Mouse (Mus musculus): Measurements from ENCODE around the gene Ccr2. TPM values are rescaled to one million over a fixed set of nuclear protein-coding genes. Genes with fewer than 3 reads are reported as not detected.
"Not testable (repeated sequence)": the region's sequence is repeated elsewhere in the genome, so short reads cannot be mapped to it uniquely, and the experiment has no call there.

Gene Ccr2
- polyA plus RNA-seq, 1 experiment from 2014 or later, result 0.76 TPM

- no peak within 1 kb of the TSS for H3K27ac ChIP-seq
- no peak within 1 kb of the TSS for H3K4me3 ChIP-seq (replicated peaks)
- no peaks in the 10 kb centered on the region for H3K27me3 ChIP-seq
- no peaks in the 10 kb centered on the region for H3K9me3 ChIP-seq
- no peaks in the 10 kb centered on the region for H3K4me1 ChIP-seq (replicated peaks)
- H3K4me2 ChIP-seq, result no peak within 1 kb of the TSS
- no peak for ATAC-seq (ENCODE audit: insufficient number of reproducible peaks, insufficient read depth, low FRiP score, low TSS enrichment, low read depth)
- WGBS, result 75% methylated on average over 3 of the region's 3 CpGs
- no peak within 1 kb of the TSS for H3K9ac ChIP-seq (replicated peaks)
- no peaks in the 10 kb centered on the region for H3K36me3 ChIP-seq
Observed at GRCm38 (mm10) chr9:124121387-124122184, 19.8 kb downstream of the Ccr2 start, which contains the start of gene Ccr5. Gene Ccr5 (plus strand): TSS chr9:124121543.

GRCm38 (mm10) chr9:124125576-124125975 lies 23.8 kb downstream of the Ccr2 start:
- no peaks in the 10 kb centered on the region for H3K27me3 ChIP-seq
- no peaks in the 10 kb centered on the region for H3K4me1 ChIP-seq (replicated peaks)
- no peak overlapping the region for H3K27ac ChIP-seq
- no peak for ATAC-seq (ENCODE audit: insufficient number of reproducible peaks, insufficient read depth, low FRiP score, low TSS enrichment, low read depth)
- no peak overlapping the region for H3K4me2 ChIP-seq
- no peaks in the 10 kb centered on the region for H3K36me3 ChIP-seq
- no peak overlapping the region for H3K4me3 ChIP-seq (replicated peaks)
- WGBS, result 84% methylated on average over 11 of the region's 11 CpGs
- H3K9me3 ChIP-seq, result no peaks in the 10 kb centered on the region
- no peak overlapping the region for H3K9ac ChIP-seq (replicated peaks)

- Histone ChIP-seq H3K4me1 (replicated peaks) (no peaks in the 10 kb centered on the region), H3K27ac (no peak overlapping the region), H3K4me2 (no peak overlapping the region), H3K9me3 (no peaks in the 10 kb centered on the region), H3K36me3 (no peaks in the 10 kb centered on the region), H3K4me3 (replicated peaks) (no peak overlapping the region), H3K9ac (replicated peaks) (no peak overlapping the region), H3K27me3 (no peaks in the 10 kb centered on the region)
- 39% methylated on average over 5 of the region's 5 CpGs for WGBS
- ATAC-seq (ENCODE audit: insufficient number of reproducible peaks, insufficient read depth, low FRiP score, low TSS enrichment, low read depth), result no peak
Observed at GRCm38 (mm10) chr9:124126373-124126772, 24.6 kb downstream of the Ccr2 start.

- Histone ChIP-seq H3K9ac (replicated peaks) (no peak overlapping the region), H3K27ac (no peak overlapping the region), H3K4me1 (replicated peaks) (no peaks in the 10 kb centered on the region), H3K4me3 (replicated peaks) (no peak overlapping the region), H3K36me3 (no peaks in the 10 kb centered on the region), H3K9me3 (no peaks in the 10 kb centered on the region), H3K27me3 (no peaks in the 10 kb centered on the region), H3K4me2 (no peak overlapping the region)
- no peak for ATAC-seq (ENCODE audit: insufficient number of reproducible peaks, insufficient read depth, low FRiP score, low TSS enrichment, low read depth)
- 53% methylated on average over 4 of the region's 4 CpGs for WGBS
Observed at GRCm38 (mm10) chr9:124127412-124127811, 25.7 kb downstream of the Ccr2 start.

- no peak overlapping the region for H3K4me2 ChIP-seq
- no peak overlapping the region for H3K27ac ChIP-seq
- no peaks in the 10 kb centered on the region for H3K27me3 ChIP-seq
- 0% methylated on average over 1 of the region's 1 CpGs for WGBS
- no peak overlapping the region for H3K9ac ChIP-seq (replicated peaks)
- no peak overlapping the region for H3K4me3 ChIP-seq (replicated peaks)
- H3K4me1 ChIP-seq (replicated peaks), result no peaks in the 10 kb centered on the region
- H3K36me3 ChIP-seq, result no peaks in the 10 kb centered on the region
- no peak for ATAC-seq (ENCODE audit: insufficient number of reproducible peaks, insufficient read depth, low FRiP score, low TSS enrichment, low read depth)
- no peaks in the 10 kb centered on the region for H3K9me3 ChIP-seq
Observed at GRCm38 (mm10) chr9:124128379-124128778, 26.6 kb downstream of the Ccr2 start.

- 71% methylated on average over 2 of the region's 2 CpGs for WGBS
- not testable (repeated sequence) for H3K4me3 ChIP-seq (replicated peaks); H3K27ac ChIP-seq; H3K27me3 ChIP-seq; H3K36me3 ChIP-seq; ATAC-seq (ENCODE audit: insufficient number of reproducible peaks, insufficient read depth, low FRiP score, low TSS enrichment, low read depth); H3K4me2 ChIP-seq; H3K4me1 ChIP-seq (replicated peaks); H3K9ac ChIP-seq (replicated peaks); H3K9me3 ChIP-seq
Observed at GRCm38 (mm10) chr9:124132899-124133298, 31.1 kb downstream of the Ccr2 start.

GRCm38 (mm10) chr9:124134919-124135318 lies 33.2 kb downstream of the Ccr2 start:
- 89% methylated on average over 1 of the region's 1 CpGs for WGBS
- not testable (repeated sequence) for H3K9me3 ChIP-seq; ATAC-seq (ENCODE audit: insufficient number of reproducible peaks, insufficient read depth, low FRiP score, low TSS enrichment, low read depth); H3K27me3 ChIP-seq; H3K4me3 ChIP-seq (replicated peaks); H3K36me3 ChIP-seq; H3K27ac ChIP-seq; H3K4me1 ChIP-seq (replicated peaks); H3K9ac ChIP-seq (replicated peaks); H3K4me2 ChIP-seq

- no peaks in the 10 kb centered on the region for H3K36me3 ChIP-seq
- H3K9ac ChIP-seq (replicated peaks), result no peak overlapping the region
- ATAC-seq (ENCODE audit: insufficient number of reproducible peaks, insufficient read depth, low FRiP score, low TSS enrichment, low read depth), result no peak
- no peaks in the 10 kb centered on the region for H3K4me1 ChIP-seq (replicated peaks)
- 77% methylated on average over 11 of the region's 11 CpGs for WGBS
- H3K4me2 ChIP-seq, result no peak overlapping the region
- no peaks in the 10 kb centered on the region for H3K27me3 ChIP-seq
- H3K9me3 ChIP-seq, result no peaks in the 10 kb centered on the region
- H3K4me3 ChIP-seq (replicated peaks), result no peak overlapping the region
- H3K27ac ChIP-seq, result no peak overlapping the region
Observed at GRCm38 (mm10) chr9:124137619-124138018, 35.9 kb downstream of the Ccr2 start.

- H3K4me1 ChIP-seq (replicated peaks), result no peaks in the 10 kb centered on the region
- 76% methylated on average over 4 of the region's 4 CpGs for WGBS
- H3K27ac ChIP-seq, result no peak overlapping the region
- H3K4me2 ChIP-seq, result no peak overlapping the region
- H3K27me3 ChIP-seq, result no peaks in the 10 kb centered on the region
- no peak overlapping the region for H3K4me3 ChIP-seq (replicated peaks)
- H3K36me3 ChIP-seq, result no peaks in the 10 kb centered on the region
- no peaks in the 10 kb centered on the region for H3K9me3 ChIP-seq
- ATAC-seq (ENCODE audit: insufficient number of reproducible peaks, insufficient read depth, low FRiP score, low TSS enrichment, low read depth), result no peak
- no peak overlapping the region for H3K9ac ChIP-seq (replicated peaks)
Observed at GRCm38 (mm10) chr9:124138055-124138775, 36.5 kb downstream of the Ccr2 start.

- H3K36me3 ChIP-seq, result no peaks in the 10 kb centered on the region
- no peak overlapping the region for H3K9ac ChIP-seq (replicated peaks)
- WGBS, result 83% methylated on average over 1 of the region's 1 CpGs
- no peaks in the 10 kb centered on the region for H3K4me1 ChIP-seq (replicated peaks)
- no peak overlapping the region for H3K4me3 ChIP-seq (replicated peaks)
- no peaks in the 10 kb centered on the region for H3K9me3 ChIP-seq
- H3K27ac ChIP-seq, result no peak overlapping the region
- H3K27me3 ChIP-seq, result no peaks in the 10 kb centered on the region
- no peak for ATAC-seq (ENCODE audit: insufficient number of reproducible peaks, insufficient read depth, low FRiP score, low TSS enrichment, low read depth)
- no peak overlapping the region for H3K4me2 ChIP-seq
Observed at GRCm38 (mm10) chr9:124143678-124144077, 41.9 kb downstream of the Ccr2 start.

- Histone ChIP-seq H3K9me3 (no peaks in the 10 kb centered on the region), H3K9ac (replicated peaks) (no peak overlapping the region), H3K27me3 (no peaks in the 10 kb centered on the region), H3K4me2 (no peak overlapping the region), H3K36me3 (no peaks in the 10 kb centered on the region), H3K4me3 (replicated peaks) (no peak overlapping the region), H3K4me1 (replicated peaks) (no peaks in the 10 kb centered on the region), H3K27ac (no peak overlapping the region)
- no peak for ATAC-seq (ENCODE audit: insufficient number of reproducible peaks, insufficient read depth, low FRiP score, low TSS enrichment, low read depth)
Observed at GRCm38 (mm10) chr9:124146307-124146706, 44.6 kb downstream of the Ccr2 start.

Data from limb, embryonic 12.5 days (tissue).